Mouse (Mus musculus) urinary bladder, postnatal 25 days (tissue): Measurements from ENCODE around the gene Lmtk2.
A peak's percentile ranks its signal among the peaks of the same experiment; 100 is the strongest.

ENCODE experiments used
- DNase-seq: peaks from one replicate; pipeline ENCODE4 v3.0.0; 2022; ENCODE audit warnings: low spot score

Lmtk2 gene

DNA sequence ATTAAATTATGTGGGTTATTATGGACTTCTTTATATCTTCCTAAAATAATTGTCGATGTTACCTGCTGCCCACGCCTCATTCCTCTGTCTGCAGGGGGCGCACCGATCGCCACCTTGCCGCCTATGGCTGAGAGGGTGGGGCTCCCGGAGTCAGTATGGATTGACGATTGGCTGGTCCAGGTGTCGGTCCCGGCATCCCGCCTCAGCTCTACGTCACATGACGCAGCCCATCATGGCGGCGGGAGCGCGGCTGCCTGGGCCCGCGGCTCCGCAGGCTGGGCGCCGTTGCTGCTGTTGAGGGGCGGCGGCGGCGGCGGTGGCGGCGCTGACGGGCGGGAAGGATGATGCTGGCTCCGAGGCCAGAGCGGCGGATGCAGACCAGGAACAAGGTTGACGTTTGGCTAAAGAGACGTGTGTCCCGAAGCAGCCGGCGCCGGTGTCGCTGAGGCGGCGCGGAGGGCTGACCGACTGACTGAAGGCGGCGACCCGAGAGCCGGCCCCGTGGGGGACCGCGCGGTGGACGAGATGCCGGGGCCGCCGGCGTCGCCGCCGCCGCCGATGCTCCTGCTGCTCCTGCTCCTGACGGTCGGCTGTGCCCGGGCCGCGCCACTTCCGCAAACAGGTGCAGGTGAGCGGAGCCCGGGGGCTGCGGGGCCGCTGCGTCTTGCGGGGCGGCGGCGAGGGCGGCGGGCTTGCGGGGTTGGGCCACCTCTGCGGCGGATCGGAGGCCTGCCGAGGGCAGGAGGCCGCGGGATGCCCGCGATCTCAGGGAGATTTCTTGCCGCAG is at the start of gene Lmtk2:
Lmtk2 (plus strand) TSS at position 288 of the 787 bp plus-strand sequence.
- peak; percentile 98 for DNase-seq

DNA sequence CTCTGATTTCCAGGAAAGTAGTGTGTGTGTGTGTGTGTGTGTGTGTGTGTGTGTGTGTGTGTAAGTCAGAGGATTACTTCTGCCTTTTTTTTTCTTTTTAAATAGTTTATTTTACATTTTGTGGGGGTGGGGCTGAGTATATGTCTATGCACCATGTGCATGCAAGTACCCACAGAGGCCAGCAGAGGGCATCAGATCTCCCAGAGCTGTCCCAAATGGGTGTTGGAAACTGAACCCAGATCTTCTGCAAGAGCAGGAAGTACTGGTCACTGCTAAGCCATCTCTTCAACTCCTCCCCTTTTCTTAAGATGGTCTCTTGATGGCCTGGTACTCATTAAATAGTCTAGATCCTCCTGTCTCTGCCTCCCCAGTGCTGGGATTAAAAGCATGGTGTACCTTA is 49.0 kb upstream of the Lmtk2 start:
- no peak for DNase-seq

DNA sequence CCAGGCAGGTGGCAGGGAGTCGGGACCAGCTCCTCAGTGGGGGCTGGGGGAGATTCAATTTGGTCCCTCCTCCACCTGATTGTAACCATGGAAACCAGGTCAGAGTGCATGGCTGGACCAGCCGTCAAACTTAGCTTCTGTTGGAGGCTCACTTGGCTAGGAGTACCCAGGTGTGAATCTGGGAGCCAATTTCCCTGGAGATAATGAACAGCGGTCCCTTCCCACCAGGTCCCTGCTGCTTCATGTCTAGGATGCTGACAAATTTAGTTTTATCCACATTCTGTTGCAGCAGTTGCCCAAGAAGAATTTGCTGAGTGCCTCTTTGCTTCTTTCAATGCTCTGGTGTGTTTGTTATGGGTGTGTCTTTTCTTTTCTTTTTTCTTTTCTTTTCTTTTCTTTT is 46.8 kb upstream of the Lmtk2 start:
- no peak for DNase-seq

DNA sequence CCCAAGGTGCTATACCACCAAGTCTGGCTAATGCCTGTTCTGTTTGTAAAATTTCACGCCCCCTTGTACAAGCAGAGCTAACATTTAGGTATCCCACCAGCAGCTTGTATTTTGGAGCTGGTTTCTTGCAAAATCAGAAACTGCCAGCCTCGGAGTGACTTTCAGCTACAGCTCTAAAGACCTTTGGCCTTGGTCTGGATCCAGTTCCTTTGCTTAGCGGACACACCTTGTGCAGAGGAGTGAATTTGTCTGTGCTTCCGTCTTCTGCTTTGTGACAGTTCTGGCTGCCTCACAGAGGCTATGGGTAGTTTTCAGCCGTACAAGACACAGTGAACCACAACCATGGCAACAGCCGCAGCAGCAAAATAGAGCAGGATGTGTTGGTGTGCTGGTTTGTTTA is 45.9 kb upstream of the Lmtk2 start:
- DNase-seq = no peak

DNA sequence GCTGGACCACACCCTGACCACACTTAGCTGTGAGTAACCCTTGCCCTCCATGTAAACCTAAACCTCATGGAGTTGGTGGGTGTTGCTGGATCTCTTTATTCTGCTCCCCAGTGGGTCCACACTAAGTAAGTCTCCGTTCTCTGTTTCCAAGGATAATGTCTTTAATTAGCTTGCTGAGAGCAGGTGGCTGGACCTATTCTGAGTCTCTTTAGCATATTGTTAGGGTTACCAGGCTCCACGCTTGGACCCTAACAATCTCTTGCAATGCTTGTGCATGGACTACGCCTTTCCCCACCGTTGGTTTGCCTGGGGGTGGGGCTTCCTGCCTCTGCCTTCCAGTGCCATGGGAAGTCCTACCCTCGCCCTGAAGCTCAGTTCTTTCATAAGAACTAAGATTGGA is 36.1 kb upstream of the Lmtk2 start:
- no peak for DNase-seq

DNA sequence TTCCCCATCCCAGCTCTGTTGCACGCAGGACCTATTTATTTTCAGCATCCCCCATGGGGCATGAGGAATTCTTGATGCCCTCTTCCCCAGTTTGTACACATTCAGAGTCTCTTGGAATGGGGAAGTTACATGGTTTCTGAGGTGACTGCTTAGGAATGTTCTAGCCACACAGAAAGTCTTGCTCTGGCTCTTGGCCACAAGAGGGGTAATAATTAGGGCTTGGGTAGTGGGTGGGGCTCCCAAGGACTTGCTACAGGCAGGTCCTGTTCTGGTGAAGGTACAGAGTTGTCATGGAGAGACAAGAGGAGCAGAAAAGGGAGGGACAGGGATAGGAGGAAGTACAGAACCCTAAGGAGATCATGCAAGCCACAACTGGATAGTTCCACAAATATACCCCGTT is 34.2 kb upstream of the Lmtk2 start:
- DNase-seq = peak; percentile 11

DNA sequence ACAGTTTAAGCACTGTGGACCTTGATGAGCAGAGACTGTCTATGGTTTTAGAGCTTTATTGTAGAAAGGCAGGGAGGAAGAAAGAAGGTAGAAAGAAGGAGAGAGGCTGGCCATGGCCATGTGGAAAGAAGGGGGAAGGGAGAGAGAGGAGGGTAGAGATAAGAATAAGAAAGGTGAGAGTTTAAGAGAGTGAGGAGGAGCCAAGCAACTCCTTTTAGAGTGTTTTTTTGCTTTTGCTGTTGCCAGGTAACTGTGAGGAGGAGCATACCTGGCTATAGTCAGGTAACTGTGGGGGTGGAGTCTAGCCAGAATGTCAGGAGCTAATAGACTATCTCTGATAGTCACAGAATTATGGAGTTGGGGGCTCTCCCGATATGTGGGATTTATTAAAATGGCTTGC is 30.2 kb upstream of the Lmtk2 start:
- no peak for DNase-seq

DNA sequence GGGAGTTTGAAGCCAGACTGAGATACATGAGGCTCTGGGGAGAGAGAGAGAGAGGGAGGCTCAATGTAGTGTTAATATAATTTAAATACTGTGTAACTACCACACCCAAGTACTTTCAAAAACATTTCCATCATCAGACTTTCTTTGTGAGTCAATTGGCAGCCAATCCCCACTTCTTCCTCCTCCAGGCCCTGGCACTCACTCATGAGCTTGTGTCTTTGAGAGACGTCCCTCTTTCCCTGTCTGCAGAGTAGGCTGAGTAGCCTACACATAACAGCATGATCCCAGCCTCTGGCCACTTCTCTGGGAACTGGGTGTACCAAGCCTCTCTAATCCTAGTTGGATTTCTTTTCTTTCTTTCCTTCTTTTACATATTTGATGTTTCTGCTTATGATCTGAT is 29.0 kb upstream of the Lmtk2 start:
- DNase-seq = no peak

DNA sequence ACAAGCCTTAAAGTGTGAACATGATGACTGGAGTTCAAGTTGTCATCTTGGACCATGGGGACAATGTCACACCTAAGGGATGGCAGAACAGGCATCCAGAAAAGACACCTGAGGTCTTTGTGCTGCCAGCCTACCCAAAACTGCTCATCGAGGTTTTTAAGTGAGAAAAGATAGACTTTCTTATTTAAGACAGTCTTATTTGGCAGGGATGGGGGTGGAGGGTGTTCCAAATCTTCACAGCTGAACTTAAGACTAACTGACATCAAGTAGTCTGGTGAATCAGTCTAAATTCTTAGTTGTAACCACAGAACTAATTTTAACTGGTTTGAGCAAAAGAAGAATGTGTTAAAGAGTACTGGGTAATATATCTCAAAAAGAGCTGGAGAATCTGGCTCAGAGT is 22.7 kb upstream of the Lmtk2 start:
- no peak for DNase-seq

DNA sequence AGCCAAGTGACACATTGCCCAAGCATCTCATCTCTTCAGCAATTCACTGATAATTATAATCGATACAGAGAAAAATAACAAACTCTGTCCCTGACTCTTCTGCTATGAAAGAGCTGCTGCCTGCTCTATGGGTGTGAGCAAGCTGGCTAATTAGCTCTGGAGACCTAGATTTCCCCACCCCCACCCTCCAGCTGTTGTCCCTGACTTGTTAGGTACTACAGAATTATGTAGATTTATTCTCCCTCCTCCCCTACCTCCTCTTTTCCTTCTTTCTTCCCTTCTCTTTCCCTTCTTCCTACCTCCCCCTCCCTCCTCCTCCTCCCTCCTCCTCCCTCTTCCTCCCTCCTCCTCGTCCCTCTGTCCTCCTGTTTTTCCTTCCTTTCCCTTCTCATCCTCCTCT is 19.4 kb upstream of the Lmtk2 start:
- DNase-seq = no peak

DNA sequence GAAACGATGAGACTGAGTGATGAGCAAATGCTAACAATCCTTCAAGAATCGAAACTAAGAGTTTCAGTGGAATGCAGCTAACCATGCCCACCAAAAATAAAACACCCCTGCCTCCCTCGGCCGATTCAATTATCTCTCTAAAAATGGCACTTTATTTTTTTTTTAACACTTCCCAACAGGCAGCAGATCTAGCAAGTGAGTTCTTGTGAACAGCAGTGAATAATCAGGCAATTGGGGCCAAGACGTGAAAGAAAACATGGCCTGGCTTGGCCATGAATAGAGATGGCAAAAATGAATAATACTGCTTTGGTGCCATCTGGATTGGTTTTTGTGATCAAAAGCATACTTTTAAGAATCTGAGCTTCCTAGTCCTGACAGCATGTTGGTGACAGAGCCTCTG is 18.2 kb upstream of the Lmtk2 start:
- DNase-seq = no peak

DNA sequence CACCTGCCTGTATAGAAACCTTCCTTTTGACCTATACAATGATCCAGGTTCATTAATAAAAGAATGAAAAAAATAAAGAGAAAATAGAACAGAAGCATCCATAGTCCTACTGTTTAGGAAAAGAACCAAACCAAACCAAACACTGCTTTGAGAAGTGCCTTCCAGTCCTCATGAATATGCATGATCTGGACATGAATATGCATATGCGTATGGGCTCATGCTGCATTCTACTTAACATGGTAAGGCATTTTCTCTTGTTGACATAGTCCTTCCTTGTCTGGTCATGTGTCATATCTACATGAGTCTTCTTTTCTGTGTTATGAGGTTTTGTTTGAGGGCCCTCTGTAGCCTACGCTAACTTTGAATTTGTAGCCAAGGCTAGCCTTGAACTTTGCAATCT is 16.7 kb upstream of the Lmtk2 start:
- DNase-seq = no peak

DNA sequence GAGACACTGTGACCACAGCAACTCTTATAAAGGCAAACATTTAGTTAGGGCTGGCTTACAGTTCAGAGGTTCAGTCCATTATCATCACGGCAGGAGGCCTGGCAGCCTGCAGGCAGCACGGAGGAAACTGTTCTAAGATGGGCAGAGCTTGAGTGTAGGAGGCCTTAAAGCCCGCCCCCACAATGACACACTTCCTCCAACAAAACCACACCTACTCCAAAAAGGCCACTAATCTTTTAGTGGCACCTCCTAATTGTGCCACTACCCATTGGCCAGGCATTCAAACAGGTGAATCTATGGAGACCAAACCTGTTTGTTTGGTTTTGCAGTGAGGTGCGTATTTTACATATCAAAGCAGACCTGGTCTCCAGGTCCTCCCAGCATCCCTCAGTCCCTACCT is 16.0 kb upstream of the Lmtk2 start:
- no peak for DNase-seq

DNA sequence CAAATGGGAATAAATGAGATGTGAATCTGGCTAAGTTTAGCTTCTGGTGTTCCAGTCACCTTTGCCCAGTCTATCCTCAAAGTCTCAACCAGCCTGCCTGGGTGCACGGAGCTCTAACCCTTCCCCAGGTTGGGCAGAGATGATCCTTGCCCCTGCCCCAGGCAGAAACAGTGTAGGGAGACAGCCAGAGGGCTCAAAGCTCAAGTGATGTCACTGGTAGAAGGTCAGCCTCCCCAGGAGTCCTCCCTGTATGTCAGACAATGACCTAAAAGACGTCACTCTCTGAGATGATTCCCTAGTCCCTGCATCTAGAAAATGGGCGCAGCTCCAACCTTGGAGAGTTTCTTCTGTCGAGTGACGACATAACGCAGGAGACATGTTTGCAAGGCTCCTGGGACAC is 14.5 kb upstream of the Lmtk2 start:
- no peak for DNase-seq

DNA sequence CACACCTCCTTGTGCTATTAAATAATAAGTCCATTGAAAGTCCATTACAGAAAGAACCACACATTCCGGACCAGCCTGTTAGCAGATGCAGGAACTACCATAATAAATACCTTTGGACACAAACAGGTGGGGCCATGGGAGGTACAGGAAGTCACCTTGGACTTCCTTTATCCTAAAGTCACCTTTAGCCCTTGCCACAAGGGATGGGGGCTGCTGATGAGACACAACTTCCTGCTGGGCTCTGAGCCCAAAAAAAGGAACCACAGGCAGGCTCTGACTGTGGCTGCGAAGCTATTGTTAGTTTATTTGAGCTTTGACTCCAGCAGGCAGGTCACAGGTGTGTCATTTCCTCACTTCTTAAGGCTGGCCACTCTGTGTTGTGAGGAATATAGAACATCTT is 13.7 kb upstream of the Lmtk2 start:
- DNase-seq = no peak

DNA sequence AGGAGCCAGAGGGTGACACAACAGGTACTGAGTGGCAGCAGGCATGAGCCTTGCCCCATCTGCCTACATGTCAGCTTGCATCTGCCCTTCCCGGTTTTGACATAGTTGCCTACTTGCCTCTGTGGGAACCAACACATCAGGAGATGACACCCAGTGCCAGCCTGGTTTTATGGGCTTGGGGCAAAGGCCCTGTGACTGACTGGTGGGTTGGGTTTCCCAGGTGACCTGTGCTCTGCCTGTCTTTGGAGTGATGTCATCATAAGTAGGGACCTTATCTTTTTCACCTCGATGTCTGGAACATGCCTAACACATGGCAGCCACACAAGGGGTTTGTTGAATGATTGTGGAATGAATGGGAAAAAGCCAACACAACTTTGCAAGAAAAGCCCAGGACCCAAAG is 11.9 kb upstream of the Lmtk2 start:
- DNase-seq = no peak

DNA sequence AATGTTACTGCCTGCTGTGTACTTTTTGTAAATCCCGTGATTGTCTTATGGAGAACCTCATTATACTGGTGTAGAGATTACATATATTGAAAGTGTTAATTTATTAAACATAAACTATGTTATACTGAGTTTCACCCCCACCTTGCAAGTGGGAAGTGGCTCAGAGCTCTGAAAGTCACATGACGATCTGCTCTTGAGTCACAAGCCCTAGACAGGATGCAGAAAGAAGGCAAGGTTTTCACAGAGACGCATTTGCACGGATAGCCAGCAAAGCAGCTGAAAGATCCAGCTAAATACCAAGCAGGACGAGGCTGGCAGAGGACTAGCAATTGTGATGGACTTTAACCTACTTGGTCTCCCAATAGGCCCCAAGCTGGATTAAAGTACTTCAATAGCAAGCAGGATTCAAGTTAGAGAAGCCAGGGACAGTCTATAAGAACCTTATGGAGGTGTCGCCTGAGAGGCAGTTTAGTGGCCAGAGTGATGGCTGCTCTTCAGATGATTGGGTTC is 4.7 kb upstream of the Lmtk2 start:
- no peak for DNase-seq

DNA sequence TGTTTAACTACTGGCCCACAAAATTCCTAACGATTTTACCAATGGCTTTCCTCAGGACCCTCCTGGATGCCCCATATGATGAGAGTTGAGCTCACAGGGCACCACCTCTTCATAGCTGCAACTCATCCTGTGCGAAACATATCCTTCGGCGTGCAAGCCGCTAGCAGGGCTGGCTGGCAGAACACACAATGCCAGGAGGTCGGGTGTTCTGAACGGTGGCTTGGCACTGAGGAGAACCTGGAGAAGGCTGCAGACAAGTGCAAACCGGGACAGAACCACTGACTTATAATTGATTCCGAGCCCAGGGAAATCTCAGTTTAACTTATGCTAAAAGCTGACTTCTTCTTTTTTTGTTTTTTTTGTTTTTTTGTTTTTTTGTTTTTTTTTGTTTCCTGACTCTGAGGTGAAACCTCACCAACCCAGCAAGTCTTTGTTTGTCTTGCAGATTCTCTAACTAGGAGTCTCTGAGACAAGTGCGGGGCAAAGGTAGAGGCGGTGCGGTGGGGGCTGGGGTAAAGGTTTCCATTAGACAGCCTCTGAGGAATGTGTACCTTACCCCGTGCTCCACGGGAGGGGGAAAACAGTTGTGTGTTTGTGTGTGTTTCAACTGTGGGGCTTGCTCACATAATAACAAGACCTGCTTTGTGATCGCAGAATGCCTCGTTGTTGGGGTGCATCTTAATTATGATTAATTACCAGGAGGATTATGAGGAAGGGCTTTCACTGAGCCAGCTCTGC is 2.2 kb upstream of the Lmtk2 start:
- peak; percentile 30 for DNase-seq

DNA sequence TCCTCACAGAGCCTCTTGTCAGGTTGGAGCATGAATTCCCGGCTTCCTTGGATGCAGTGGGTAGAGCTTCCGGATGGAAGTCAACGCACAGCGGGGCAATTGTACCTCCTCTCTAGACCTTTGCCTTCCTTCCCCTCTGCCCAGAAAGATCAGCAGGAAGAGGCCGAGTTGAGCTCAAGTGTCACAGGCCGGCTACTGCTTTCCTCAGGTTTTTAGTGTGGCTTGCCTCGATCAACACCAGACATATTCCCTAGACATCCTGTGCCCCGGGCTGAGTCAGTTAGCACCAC is 1.7 kb upstream of the Lmtk2 start:
- DNase-seq = peak; percentile 17

DNA sequence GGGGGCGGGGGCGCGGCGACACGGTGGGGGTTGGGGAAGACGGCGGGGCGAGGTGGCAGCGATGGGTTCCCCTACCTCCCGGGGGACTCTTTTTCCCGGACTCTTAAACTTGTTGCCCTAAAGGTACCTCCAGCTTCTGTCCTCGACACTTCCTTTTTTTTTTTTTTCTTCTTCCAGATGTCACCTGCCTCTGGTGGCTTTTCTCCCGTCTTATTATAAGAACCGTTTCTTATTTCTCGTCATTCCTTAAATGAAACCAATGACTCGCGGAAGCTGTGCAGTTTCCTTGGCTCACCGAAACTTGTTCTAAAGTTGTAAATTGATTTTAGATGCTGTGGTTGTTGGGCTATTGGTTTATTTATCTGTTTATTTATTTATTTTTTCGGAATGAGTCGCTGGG is 712 bp downstream of the Lmtk2 start:
- DNase-seq = no peak

DNA sequence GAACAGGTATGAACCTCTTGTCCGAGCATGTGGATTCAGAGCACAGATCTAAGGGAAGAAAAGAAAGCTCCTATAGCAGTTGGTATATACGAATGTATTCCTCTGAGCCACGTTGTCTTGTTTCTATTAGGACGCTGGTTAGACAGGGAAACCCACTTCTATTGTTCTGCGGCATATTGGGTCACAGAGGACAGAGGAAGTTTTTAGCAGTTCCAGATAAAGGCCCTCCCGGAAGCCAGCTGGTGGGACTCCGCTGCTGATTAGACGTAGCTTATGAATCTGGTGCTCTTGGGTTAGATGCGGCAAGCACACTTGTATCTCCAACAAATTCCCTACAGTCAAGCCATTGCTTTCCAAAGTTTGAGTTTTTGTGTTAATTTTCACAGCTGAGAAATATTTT is 4.8 kb downstream of the Lmtk2 start:
- no peak for DNase-seq

DNA sequence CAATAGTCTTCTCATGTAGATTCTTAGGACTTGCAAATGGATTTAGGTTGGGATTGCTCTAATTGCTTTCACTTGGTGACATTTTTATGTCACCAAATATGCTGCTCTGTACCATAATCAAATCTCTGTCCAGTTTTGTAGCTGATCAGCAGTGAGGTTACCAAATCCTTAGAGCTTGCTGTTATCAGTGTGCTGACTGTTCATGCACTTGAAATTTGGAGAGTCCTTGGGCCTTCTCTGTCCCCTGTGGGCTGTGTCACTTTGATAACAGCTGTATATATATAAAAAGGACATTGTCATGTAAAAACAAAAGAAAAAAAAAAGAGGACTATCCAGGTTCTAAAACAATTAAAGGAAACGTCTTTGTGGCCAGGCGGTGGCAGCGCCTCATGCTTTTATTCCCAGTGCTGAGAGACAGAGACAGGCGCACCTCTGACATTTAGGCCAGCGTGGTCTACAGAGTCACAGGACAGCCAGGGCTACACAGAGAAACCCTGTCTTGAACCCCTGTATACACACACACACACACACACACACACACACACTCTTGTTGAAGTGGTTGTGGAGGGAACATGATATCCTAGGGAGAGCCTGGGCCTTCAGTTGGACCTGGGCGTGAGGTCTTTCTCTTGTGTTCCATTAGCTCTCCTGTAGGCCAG is 5.4 kb downstream of the Lmtk2 start:
- no peak for DNase-seq

DNA sequence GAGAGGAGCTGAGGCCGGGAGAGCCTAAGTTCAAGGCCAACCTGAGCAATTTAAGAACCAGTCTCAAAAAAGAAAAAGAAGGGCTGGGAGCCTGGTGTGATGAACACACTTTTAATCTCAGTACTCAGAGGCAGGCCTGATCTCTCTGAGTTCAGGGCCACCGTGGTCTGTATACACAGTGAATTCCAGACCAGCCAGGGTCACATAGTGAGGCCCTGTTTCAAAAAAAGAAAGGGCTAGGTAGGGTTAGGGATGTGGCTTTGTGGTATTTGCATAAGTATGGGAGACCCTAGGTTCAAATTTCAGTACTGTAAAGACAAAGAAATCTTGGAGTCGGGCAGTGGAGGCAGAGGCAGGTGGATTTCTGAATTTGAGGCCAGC is 5.9 kb downstream of the Lmtk2 start:
- no peak for DNase-seq
